Mouse (Mus musculus) forebrain, postnatal 0 days (tissue): ENCODE data around the gene Nr0b2. TPM values are rescaled to one million over a fixed set of nuclear protein-coding genes. Genes with fewer than 3 reads are reported as not detected.

Experiments
- ATAC-seq: fragments of 200-750 bp; cut with Nextera tagmentation; 2 replicates; pipeline ENCODE4 v1.8.0; 2017; ENCODE audit warnings: mild to moderate bottlenecking, moderate library complexity
- DNase-seq: peaks from one replicate; pipeline ENCODE4 v3.0.0-alpha.2; 2015
- H3K27ac ChIP-seq: fragments of 300-500 bp; sonication (generic); 2 replicates; pipeline ENCODE4 v1.5.1; 2014; ENCODE audit warnings: low read depth, mild to moderate bottlenecking, antibody characterized with exemption, low read length, moderate library complexity, mixed read lengths
- H3K27me3 ChIP-seq: fragments of 300-500 bp; sonication (generic); 2 replicates; pipeline ENCODE4 v1.6.1; 2014; ENCODE audit warnings: mild to moderate bottlenecking, low read length, mixed read lengths; ENCODE audit not compliant: insufficient read depth
- H3K36me3 ChIP-seq: fragments of 300-500 bp; sonication (generic); 2 replicates; pipeline ENCODE4 v1.6.1; 2014; ENCODE audit warnings: mild to moderate bottlenecking, moderate library complexity; ENCODE audit not compliant: insufficient read depth
- H3K4me1 ChIP-seq: fragments of 300-500 bp; sonication (generic); 2 replicates; pipeline ENCODE4 v1.6.1; 2014; ENCODE audit warnings: antibody characterized with exemption; ENCODE audit not compliant: insufficient read depth
- H3K4me2 ChIP-seq: fragments of 300-500 bp; sonication (generic); 2 replicates; pipeline ENCODE4 v1.6.1; 2014; ENCODE audit warnings: low read depth, mild to moderate bottlenecking, moderate library complexity
- H3K4me3 ChIP-seq: fragments of 300-500 bp; sonication (generic); 2 replicates; pipeline ENCODE4 v1.5.1; 2014; ENCODE audit warnings: low read depth, low read length, mixed read lengths
- H3K9ac ChIP-seq: fragments of 300-500 bp; sonication (generic); 2 replicates; pipeline ENCODE4 v1.6.1; 2014; ENCODE audit warnings: mild to moderate bottlenecking
- H3K9me3 ChIP-seq: fragments of 300-500 bp; sonication (generic); 2 replicates; pipeline ENCODE4 v1.6.1; 2016; ENCODE audit warnings: low read length
- CTCF ChIP-seq: sonication (generic); IDR thresholded peaks from 2 replicates; pipeline ENCODE4 v1.5.1; 2016; ENCODE audit warnings: antibody characterized with exemption, control low read depth, low read depth
- WGBS: fragments of 180-500 bp; shearing (Covaris S2); extraction: QIAGEN DNeasy Blood & Tissue Kit; methylation state at CpG from one replicate; pipeline ENCODE4 v1.1.7; 2014; 5-methylcytosine and 5-hydroxymethylcytosine counted together
- polyA plus RNA-seq: library from polyadenylated mRNA; unstranded; fragments of >200 nt; fragmentation: Nextera tagmentation; extraction: Ambion mirVana; gene quantifications from 2 replicates; pipeline ENCODE4 v1.2.1, GENCODE M21; 2015
- total RNA-seq: library from RNA; depleted of rRNA; stranded (reverse); fragments of >200 nt; gene quantifications from 2 replicates; pipeline ENCODE4 v1.2.3, GENCODE M21; 2014

Nr0b2 gene
- total and polyA plus RNA-seq, 2 experiments from 2014 or later = not detected

GRCm38 (mm10) chr4:133599116-133599515 lies 45.9 kb downstream of the Nr0b2 start:
- Histone ChIP-seq H3K4me3 (peak overlapping the region; percentile 33), H3K36me3 (peaks cover 9% of the 10 kb centered on the region), H3K9ac (no peak overlapping the region), H3K27me3 (peaks cover 32% of the 10 kb centered on the region), H3K9me3 (no peaks in the 10 kb centered on the region), H3K27ac (no peak overlapping the region), H3K4me1 (no peaks in the 10 kb centered on the region), H3K4me2 (peak overlapping the region; percentile 67)
- TF ChIP-seq CTCF = no peak
- DNase-seq (no peak), ATAC-seq (no peak)
- WGBS = 25% methylated on average over 7 of the region's 7 CpGs

GRCm38 (mm10) chr4:133599571-133600073 lies 46.4 kb downstream of the Nr0b2 start:
- H3K4me3 ChIP-seq = peak overlapping the region; percentile 33
- H3K27me3 ChIP-seq = peaks cover 32% of the 10 kb centered on the region
- WGBS = under 1% methylated on average over 48 of the region's 50 CpGs
- ATAC-seq = peak; percentile 97
- H3K9ac ChIP-seq = no peak overlapping the region
- no peak for TF ChIP-seq CTCF
- no peak overlapping the region for H3K27ac ChIP-seq
- DNase-seq = peak; percentile 63
- H3K4me2 ChIP-seq = peak overlapping the region; percentile 67
- no peaks in the 10 kb centered on the region for H3K9me3 ChIP-seq
- H3K4me1 ChIP-seq = no peaks in the 10 kb centered on the region
- peaks cover 11% of the 10 kb centered on the region for H3K36me3 ChIP-seq

GRCm38 (mm10) chr4:133600306-133600705 lies 47.1 kb downstream of the Nr0b2 start:
- no peak for TF ChIP-seq CTCF
- no peak overlapping the region for H3K9ac ChIP-seq
- DNase-seq = no peak
- peak overlapping the region; percentile 33; the same call in 1 of the 2 replicates for H3K4me3 ChIP-seq
- peaks cover 12% of the 10 kb centered on the region for H3K36me3 ChIP-seq
- H3K27me3 ChIP-seq = peaks cover 32% of the 10 kb centered on the region
- H3K4me2 ChIP-seq = peak overlapping the region; percentile 67
- H3K4me1 ChIP-seq = no peaks in the 10 kb centered on the region
- ATAC-seq = no peak
- no peaks in the 10 kb centered on the region for H3K9me3 ChIP-seq
- WGBS = 18% methylated on average over 9 of the region's 9 CpGs
- no peak overlapping the region for H3K27ac ChIP-seq

DNA sequence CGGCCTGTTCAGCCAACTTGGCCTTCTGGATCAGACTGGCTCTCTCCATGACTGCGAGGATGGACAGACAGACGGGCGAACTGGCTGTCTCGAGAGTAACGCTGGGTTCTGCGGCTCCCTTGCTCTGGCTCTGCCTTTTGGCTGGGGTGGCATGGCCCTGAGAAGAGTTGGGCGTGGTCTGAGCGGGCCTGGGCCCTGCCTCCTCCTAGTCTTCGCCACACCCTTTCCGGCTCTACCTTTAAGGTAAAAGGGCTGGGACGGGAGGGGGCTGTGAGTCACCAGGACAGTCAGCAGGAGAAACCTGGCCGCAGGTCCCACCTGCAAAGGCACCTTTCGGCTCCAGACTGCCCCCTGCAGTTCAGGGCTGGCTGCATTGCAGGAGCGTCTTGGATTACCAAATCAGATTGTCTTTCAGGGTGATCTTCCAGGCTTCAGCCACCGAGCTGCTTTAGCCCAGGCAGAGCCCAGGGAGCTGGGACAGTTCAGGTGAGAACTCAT lies 48.6 kb downstream of the Nr0b2 start, which contains the start of gene Sfn:
TSS of gene Sfn (minus strand) at position 448 of the 498 bp plus-strand sequence.
- DNase-seq = no peak
- Histone ChIP-seq H3K9ac (no peak within 1 kb of the TSS), H3K4me3 (no peak within 1 kb of the TSS), H3K9me3 (no peaks in the 10 kb centered on the region), H3K4me2 (no peak within 1 kb of the TSS), H3K27me3 (peaks cover 32% of the 10 kb centered on the region), H3K36me3 (peaks cover 21% of the 10 kb centered on the region), H3K27ac (no peak within 1 kb of the TSS), H3K4me1 (no peaks in the 10 kb centered on the region)
- peak; percentile 33; the same call in 1 of the 2 replicates for TF ChIP-seq CTCF
- 4% methylated on average over 16 of the region's 16 CpGs for whole genome bisulfite sequencing
- ATAC-seq = no peak

- 92% methylated on average over 5 of the region's 5 CpGs for WGBS
- no peaks in the 10 kb centered on the region for H3K4me1 ChIP-seq
- H3K9me3 ChIP-seq = no peaks in the 10 kb centered on the region
- peaks cover 32% of the 10 kb centered on the region for H3K27me3 ChIP-seq
- TF ChIP-seq CTCF = no peak
- no peak overlapping the region for H3K9ac ChIP-seq
- H3K27ac ChIP-seq = no peak overlapping the region
- DNase-seq (no peak), ATAC-seq (no peak)
- no peak overlapping the region for H3K4me2 ChIP-seq
- no peak overlapping the region for H3K4me3 ChIP-seq
- H3K36me3 ChIP-seq = peaks cover 24% of the 10 kb centered on the region
Observed at GRCm38 (mm10) chr4:133603056-133603455, 49.9 kb downstream of the Nr0b2 start.

GRCm38 (mm10) chr4:133604175-133604574 lies 51.0 kb downstream of the Nr0b2 start:
- DNase-seq = no peak
- Histone ChIP-seq H3K4me1 (no peaks in the 10 kb centered on the region), H3K27me3 (peaks cover 23% of the 10 kb centered on the region), H3K36me3 (peaks cover 31% of the 10 kb centered on the region), H3K9me3 (no peaks in the 10 kb centered on the region), H3K9ac (no peak overlapping the region), H3K27ac (no peak overlapping the region), H3K4me3 (no peak overlapping the region), H3K4me2 (no peak overlapping the region)
- ATAC-seq = no peak
- 93% methylated on average over 7 of the region's 7 CpGs for WGBS
- no peak for TF ChIP-seq CTCF

- DNase-seq (no peak), ATAC-seq (no peak)
- peaks cover 31% of the 10 kb centered on the region for H3K36me3 ChIP-seq
- no peak overlapping the region for H3K4me2 ChIP-seq
- H3K9me3 ChIP-seq = no peaks in the 10 kb centered on the region
- 70% methylated on average over 6 of the region's 6 CpGs for WGBS
- H3K4me1 ChIP-seq = no peaks in the 10 kb centered on the region
- H3K9ac ChIP-seq = no peak overlapping the region
- H3K4me3 ChIP-seq = no peak overlapping the region
- H3K27ac ChIP-seq = no peak overlapping the region
- H3K27me3 ChIP-seq = peaks cover 16% of the 10 kb centered on the region
- no peak for TF ChIP-seq CTCF
Observed at GRCm38 (mm10) chr4:133604856-133605255, 51.7 kb downstream of the Nr0b2 start.
